Mouse (Mus musculus) intestine, postnatal 0 days (tissue): ENCODE results near the gene Ifnar1. TPM values are rescaled to one million over a fixed set of nuclear protein-coding genes. Genes with fewer than 3 reads are reported as not detected.

ENCODE experiments used
- ATAC-seq: fragments of 200-750 bp; cut with Nextera tagmentation; 2 replicates; pipeline ENCODE4 v1.8.0; 2017; ENCODE audit warnings: mild to moderate bottlenecking, moderate TSS enrichment, moderate library complexity
- H3K27ac ChIP-seq: fragments of 300-500 bp; sonication (generic); 2 replicates; pipeline ENCODE4 v1.5.1; 2014; ENCODE audit warnings: mild to moderate bottlenecking, low read depth, low read length, moderate library complexity
- H3K27me3 ChIP-seq: fragments of 300-500 bp; sonication (generic); replicated peaks from 2 replicates; pipeline ENCODE4 v1.6.1; 2014; ENCODE audit warnings: low read length, mixed read lengths; ENCODE audit not compliant: control insufficient read depth, insufficient read depth
- H3K36me3 ChIP-seq: fragments of 300-500 bp; sonication (generic); 2 replicates; pipeline ENCODE4 v1.6.1; 2014; ENCODE audit warnings: mild to moderate bottlenecking, moderate library complexity; ENCODE audit not compliant: control insufficient read depth, insufficient read depth
- H3K4me1 ChIP-seq: fragments of 300-500 bp; sonication (generic); replicated peaks from 2 replicates; pipeline ENCODE4 v1.6.1; 2014; ENCODE audit warnings: antibody characterized with exemption, low read length, mixed read lengths; ENCODE audit not compliant: control insufficient read depth, insufficient read depth
- H3K4me2 ChIP-seq: fragments of 300-500 bp; sonication (generic); replicated peaks from 2 replicates; pipeline ENCODE4 v1.6.1; 2014; ENCODE audit warnings: low read depth, mild to moderate bottlenecking, moderate library complexity
- H3K4me3 ChIP-seq: fragments of 300-500 bp; sonication (generic); 2 replicates; pipeline ENCODE4 v1.5.1; 2014; ENCODE audit warnings: low read depth, low read length
- H3K9ac ChIP-seq: fragments of 300-500 bp; sonication (generic); 2 replicates; pipeline ENCODE4 v1.6.1; 2014; ENCODE audit warnings: mild to moderate bottlenecking, low read depth, low read length
- H3K9me3 ChIP-seq: fragments of 300-500 bp; sonication (generic); 2 replicates; pipeline ENCODE4 v1.6.1; 2016; ENCODE audit warnings: mixed run types; ENCODE audit not compliant: control insufficient read depth
- CTCF ChIP-seq: sonication (generic); IDR thresholded peaks from 2 replicates; pipeline ENCODE4 v1.5.1; 2016; ENCODE audit warnings: low read depth, mild to moderate bottlenecking, control low read depth, antibody characterized with exemption, moderate library complexity
- WGBS: fragments of 180-500 bp; shearing (Covaris S2); extraction: QIAGEN DNeasy Blood & Tissue Kit; methylation state at CpG from one replicate; pipeline ENCODE4 v1.1.7; 2014; 5-methylcytosine and 5-hydroxymethylcytosine counted together
- microRNA-seq: library from miRNA; unstranded; fragments of <30 nt; microRNA quantifications from one replicate; pipeline ENCODE4, GENCODE M21; 2016
- polyA plus RNA-seq: library from polyadenylated mRNA; unstranded; fragments of >200 nt; fragmentation: Nextera tagmentation; extraction: Ambion mirVana; gene quantifications from 2 replicates; pipeline ENCODE4 v1.2.1, GENCODE M21; 2015

The Ifnar1 gene
- polyA plus RNA-seq, 1 experiment from 2014 or later = 18.2 TPM

GRCm38 (mm10) chr16:91551081-91551524 is 66.1 kb downstream of the Ifnar1 start:
- Histone ChIP-seq H3K9ac (no peak overlapping the region), H3K27me3 (no peaks in the 10 kb centered on the region), H3K9me3 (no peaks in the 10 kb centered on the region), H3K4me2 (peak overlapping the region; percentile 32; the same call in 1 of the 2 replicates), H3K4me1 (peaks cover 10% of the 10 kb centered on the region), H3K27ac (peak overlapping the region; percentile 86), H3K4me3 (no peak overlapping the region), H3K36me3 (peaks cover 16% of the 10 kb centered on the region)
- no peak for TF ChIP-seq CTCF
- ATAC-seq = peak; percentile 65
- WGBS = 30% methylated on average over 10 of the region's 10 CpGs

GRCm38 (mm10) chr16:91552072-91552471 is 67.0 kb downstream of the Ifnar1 start:
- Histone ChIP-seq H3K9ac (no peak overlapping the region), H3K4me2 (peak overlapping the region; percentile 30), H3K27ac (peak overlapping the region; percentile 86), H3K9me3 (no peaks in the 10 kb centered on the region), H3K4me3 (no peak overlapping the region), H3K27me3 (no peaks in the 10 kb centered on the region), H3K36me3 (peaks cover 26% of the 10 kb centered on the region), H3K4me1 (peaks cover 10% of the 10 kb centered on the region)
- peak; percentile 69 for TF ChIP-seq CTCF
- peak; percentile 54 for ATAC-seq
- 34% methylated on average over 9 of the region's 9 CpGs for WGBS

- WGBS = 44% methylated on average over 12 of the region's 12 CpGs
- H3K9me3 ChIP-seq = no peaks in the 10 kb centered on the region
- H3K9ac ChIP-seq = no peak overlapping the region
- peak overlapping the region; percentile 37; the same call in 1 of the 2 replicates for H3K27ac ChIP-seq
- H3K4me2 ChIP-seq = no peak overlapping the region
- H3K4me1 ChIP-seq = peaks cover 10% of the 10 kb centered on the region
- H3K27me3 ChIP-seq = no peaks in the 10 kb centered on the region
- H3K4me3 ChIP-seq = no peak overlapping the region
- H3K36me3 ChIP-seq = peaks cover 40% of the 10 kb centered on the region
- no peak for TF ChIP-seq CTCF
- ATAC-seq = no peak
Measured at GRCm38 (mm10) chr16:91553625-91554024, 68.6 kb downstream of the Ifnar1 start.

DNA sequence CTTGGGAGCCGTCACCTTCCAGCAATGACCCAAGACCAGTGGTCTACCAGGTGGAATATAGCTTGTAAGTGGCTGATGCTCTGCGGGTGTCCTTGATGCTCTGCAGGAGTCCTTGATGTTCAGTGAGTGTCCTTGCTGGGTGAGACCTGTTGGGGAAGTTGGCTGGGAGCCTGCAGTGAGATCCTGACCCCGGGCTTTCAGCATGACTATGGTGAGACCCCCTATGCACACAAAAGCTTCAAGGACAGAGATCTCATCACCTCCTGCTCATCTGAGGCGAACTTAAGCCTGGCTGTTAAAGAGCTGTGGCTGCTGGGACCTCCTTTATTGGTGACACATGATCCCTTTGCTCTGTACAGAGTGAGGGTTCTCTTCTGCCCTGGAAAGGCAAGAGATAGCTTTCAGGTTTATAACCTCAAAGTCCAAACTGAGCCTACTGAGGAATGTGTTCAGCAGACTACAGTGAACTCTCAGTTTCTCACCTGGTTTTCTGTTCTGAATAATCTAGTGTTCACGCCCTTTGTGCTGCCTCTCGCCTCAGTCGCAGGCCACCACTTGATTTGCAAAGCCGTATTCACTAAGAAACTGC is 70.1 kb downstream of the Ifnar1 start:
- Histone ChIP-seq H3K9ac (no peak overlapping the region), H3K36me3 (peaks cover 51% of the 10 kb centered on the region), H3K4me2 (no peak overlapping the region; the same call in 1 of the 2 replicates), H3K4me3 (no peak overlapping the region), H3K9me3 (no peaks in the 10 kb centered on the region), H3K27me3 (no peaks in the 10 kb centered on the region), H3K27ac (peak overlapping the region; percentile 68), H3K4me1 (peaks cover 5% of the 10 kb centered on the region)
- 53% methylated on average over 8 of the region's 8 CpGs for WGBS
- ATAC-seq = peak; percentile 70
- TF ChIP-seq CTCF = no peak

DNA sequence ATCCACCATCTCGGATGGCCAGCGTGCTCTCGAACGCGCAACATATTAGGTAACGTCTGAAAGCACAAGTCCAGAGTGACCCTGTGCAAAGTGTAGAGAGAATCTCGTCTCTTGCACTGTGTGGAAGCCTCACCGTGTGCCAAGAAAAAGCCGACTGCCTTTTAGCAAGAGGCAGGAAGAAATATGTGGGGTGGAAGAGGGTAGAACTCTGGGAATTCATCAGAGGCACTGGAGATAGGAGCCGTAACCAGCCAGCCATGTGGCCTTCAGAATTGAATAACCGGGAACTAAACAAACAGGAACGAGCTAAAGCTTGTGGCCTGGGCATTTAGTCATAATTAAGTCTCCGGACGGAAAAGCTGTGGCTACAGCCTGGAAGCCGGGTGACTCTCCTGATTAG is 71.6 kb downstream of the Ifnar1 start:
- H3K9me3 ChIP-seq = no peaks in the 10 kb centered on the region
- no peak overlapping the region for H3K9ac ChIP-seq
- peaks cover 5% of the 10 kb centered on the region for H3K4me1 ChIP-seq
- no peak for TF ChIP-seq CTCF
- no peaks in the 10 kb centered on the region for H3K27me3 ChIP-seq
- ATAC-seq = no peak
- H3K27ac ChIP-seq = no peak overlapping the region
- H3K4me2 ChIP-seq = no peak overlapping the region
- 72% methylated on average over 15 of the region's 15 CpGs for whole genome bisulfite sequencing
- H3K4me3 ChIP-seq = no peak overlapping the region
- H3K36me3 ChIP-seq = peaks cover 66% of the 10 kb centered on the region

Small RNA genes lying within 50 kb of the gene (microRNA-seq; reads per million reads assigned to microRNA genes)
- gene Mir6367 = not detected

Other genes starting within 250 kb of the Ifnar1 start
- gene Olig1, start 215.5 kb upstream of the Ifnar1 start, polyA plus RNA-seq = not detected in 2 replicates
- gene Ifnar2, start 112.5 kb upstream of the Ifnar1 start, polyA plus RNA-seq = 68.4 and 75.5 TPM in 2 replicates
- not detected in 2 replicates for gene Gm21970, start 93.5 kb upstream of the Ifnar1 start, polyA plus RNA-seq
- 123 and 124 TPM in 2 replicates for gene Il10rb, start 79.1 kb upstream of the Ifnar1 start, polyA plus RNA-seq
- 138 and 146 TPM in 2 replicates for gene Ifngr2, start 61.8 kb downstream of the Ifnar1 start, polyA plus RNA-seq
- gene Tmem50b, start 112.6 kb downstream of the Ifnar1 start, polyA plus RNA-seq = 24.9 and 28.0 TPM in 2 replicates
- 1.0 and 1.5 TPM in 2 replicates for gene Dnajc28, start 133.8 kb downstream of the Ifnar1 start, polyA plus RNA-seq
- gene Gart, start 161.7 kb downstream of the Ifnar1 start, polyA plus RNA-seq = 19.0 and 23.8 TPM in 2 replicates
- 71.1 and 83.4 TPM in 2 replicates for gene Son, start 162.3 kb downstream of the Ifnar1 start, polyA plus RNA-seq
- gene Donson, start 203.5 kb downstream of the Ifnar1 start, polyA plus RNA-seq = 6.2 and 6.7 TPM in 2 replicates
- gene Cryzl1, start 243.7 kb downstream of the Ifnar1 start, polyA plus RNA-seq = 36.3 and 42.2 TPM in 2 replicates
- 6.2 and 6.5 TPM in 2 replicates for gene Itsn1, start 244.0 kb downstream of the Ifnar1 start, polyA plus RNA-seq